Mouse (Mus musculus) stomach, embryonic 15.5 days (tissue): ENCODE data around the gene Ptn. TPM values are rescaled to one million over a fixed set of nuclear protein-coding genes. Genes with fewer than 3 reads are reported as not detected.

Experiments
- ATAC-seq: fragments of 200-750 bp; cut with Nextera tagmentation; 2 replicates; pipeline ENCODE4 v1.8.0; 2017; ENCODE audit warnings: low read depth, moderate number of reproducible peaks, moderate TSS enrichment; ENCODE audit not compliant: insufficient read depth, low FRiP score
- H3K27ac ChIP-seq: fragments of 300-500 bp; sonication (generic); 2 replicates; pipeline ENCODE4 v1.5.1; 2015; ENCODE audit warnings: mild to moderate bottlenecking, inconsistent platforms
- H3K27me3 ChIP-seq: fragments of 300-500 bp; sonication (generic); replicated peaks from 2 replicates; pipeline ENCODE4 v1.6.1; 2015; ENCODE audit warnings: inconsistent platforms
- H3K36me3 ChIP-seq: fragments of 300-500 bp; sonication (generic); 2 replicates; pipeline ENCODE4 v1.6.1; 2015; ENCODE audit warnings: inconsistent platforms
- H3K4me1 ChIP-seq: fragments of 300-500 bp; sonication (generic); 2 replicates; pipeline ENCODE4 v1.6.1; 2015; ENCODE audit warnings: inconsistent platforms
- H3K4me2 ChIP-seq: fragments of 300-500 bp; sonication (generic); 2 replicates; pipeline ENCODE4 v1.6.1; 2015; ENCODE audit warnings: mild to moderate bottlenecking, inconsistent platforms
- H3K4me3 ChIP-seq: fragments of 300-500 bp; sonication (generic); replicated peaks from 2 replicates; pipeline ENCODE4 v1.5.1; 2015; ENCODE audit warnings: inconsistent platforms
- H3K9ac ChIP-seq: fragments of 300-500 bp; sonication (generic); 2 replicates; pipeline ENCODE4 v1.6.1; 2015; ENCODE audit warnings: inconsistent platforms
- H3K9me3 ChIP-seq: fragments of 300-500 bp; sonication (generic); 2 replicates; pipeline ENCODE4 v1.6.1; 2016; ENCODE audit warnings: inconsistent platforms
- WGBS: fragments of 180-500 bp; shearing (Covaris S2); methylation state at CpG from one replicate; pipeline ENCODE4 v1.1.7; 2015; 5-methylcytosine and 5-hydroxymethylcytosine counted together
- polyA plus RNA-seq: library from polyadenylated mRNA; unstranded; fragments of >200 nt; fragmentation: Nextera tagmentation; extraction: Ambion mirVana; gene quantifications from 2 replicates; pipeline ENCODE4 v1.2.1, GENCODE M21; 2015

Gene Ptn
- polyA plus RNA-seq, 1 experiment from 2014 or later: 390 TPM

- H3K27me3 ChIP-seq: no peaks in the 10 kb centered on the region
- no peak overlapping the region for H3K9ac ChIP-seq
- ATAC-seq: no peak
- WGBS: 82% methylated on average over 3 of the region's 3 CpGs
- no peaks in the 10 kb centered on the region for H3K36me3 ChIP-seq
- H3K27ac ChIP-seq: no peak overlapping the region
- H3K4me2 ChIP-seq: no peak overlapping the region
- H3K4me1 ChIP-seq: no peaks in the 10 kb centered on the region
- H3K9me3 ChIP-seq: no peaks in the 10 kb centered on the region
- H3K4me3 ChIP-seq: no peak overlapping the region
Measured at GRCm38 (mm10) chr6:36835351-36835750, 25.3 kb upstream of the Ptn start.

GRCm38 (mm10) chr6:36834695-36835265 is 24.8 kb upstream of the Ptn start:
- no peaks in the 10 kb centered on the region for H3K27me3 ChIP-seq
- H3K9me3 ChIP-seq: no peaks in the 10 kb centered on the region
- no peak for ATAC-seq
- H3K4me3 ChIP-seq: no peak overlapping the region
- H3K27ac ChIP-seq: no peak overlapping the region
- 77% methylated on average over 4 of the region's 4 CpGs for WGBS
- no peaks in the 10 kb centered on the region for H3K36me3 ChIP-seq
- H3K4me1 ChIP-seq: no peaks in the 10 kb centered on the region
- H3K4me2 ChIP-seq: no peak overlapping the region
- H3K9ac ChIP-seq: no peak overlapping the region

GRCm38 (mm10) chr6:36832681-36833080 is 22.7 kb upstream of the Ptn start:
- no peaks in the 10 kb centered on the region for H3K4me1 ChIP-seq
- H3K36me3 ChIP-seq: no peaks in the 10 kb centered on the region
- H3K9ac ChIP-seq: no peak overlapping the region
- H3K4me3 ChIP-seq: no peak overlapping the region
- no peak overlapping the region for H3K27ac ChIP-seq
- H3K4me2 ChIP-seq: no peak overlapping the region
- WGBS: 79% methylated on average over 4 of the region's 4 CpGs
- H3K27me3 ChIP-seq: no peaks in the 10 kb centered on the region
- H3K9me3 ChIP-seq: no peaks in the 10 kb centered on the region
- ATAC-seq: no peak

- Histone ChIP-seq H3K4me2 (no peak overlapping the region), H3K27me3 (no peaks in the 10 kb centered on the region), H3K4me3 (no peak overlapping the region), H3K36me3 (no peaks in the 10 kb centered on the region), H3K9ac (no peak overlapping the region), H3K27ac (no peak overlapping the region), H3K4me1 (no peaks in the 10 kb centered on the region), H3K9me3 (no peaks in the 10 kb centered on the region)
- ATAC-seq: no peak
- WGBS: 83% methylated on average over 2 of the region's 2 CpGs
Measured at GRCm38 (mm10) chr6:36832207-36832606, 22.2 kb upstream of the Ptn start.

- Histone ChIP-seq H3K27ac (no peak overlapping the region), H3K4me3 (no peak overlapping the region), H3K9ac (no peak overlapping the region), H3K4me2 (no peak overlapping the region), H3K4me1 (no peaks in the 10 kb centered on the region), H3K9me3 (no peaks in the 10 kb centered on the region), H3K36me3 (no peaks in the 10 kb centered on the region), H3K27me3 (no peaks in the 10 kb centered on the region)
- no peak for ATAC-seq
- 74% methylated on average over 9 of the region's 9 CpGs for WGBS
Measured at GRCm38 (mm10) chr6:36830371-36830925, 20.4 kb upstream of the Ptn start.

- Histone ChIP-seq H3K27ac (peak overlapping the region; percentile 82), H3K9me3 (no peaks in the 10 kb centered on the region), H3K4me3 (no peak overlapping the region), H3K4me1 (peaks cover 4% of the 10 kb centered on the region; the same call in 1 of the 2 replicates), H3K4me2 (peak overlapping the region; percentile 3; the same call in 1 of the 2 replicates), H3K27me3 (no peaks in the 10 kb centered on the region), H3K36me3 (no peaks in the 10 kb centered on the region), H3K9ac (no peak overlapping the region)
- ATAC-seq: peak; percentile 18; the same call in 1 of the 2 replicates
Measured at GRCm38 (mm10) chr6:36819784-36820050, 9.7 kb upstream of the Ptn start.

GRCm38 (mm10) chr6:36819019-36819783 is 9.2 kb upstream of the Ptn start:
- H3K4me2 ChIP-seq: peak overlapping the region; percentile 3; the same call in 1 of the 2 replicates
- 11% methylated on average over 8 of the region's 8 CpGs for WGBS
- H3K9me3 ChIP-seq: no peaks in the 10 kb centered on the region
- no peaks in the 10 kb centered on the region for H3K27me3 ChIP-seq
- H3K4me3 ChIP-seq: no peak overlapping the region
- H3K9ac ChIP-seq: no peak overlapping the region
- peak overlapping the region; percentile 82 for H3K27ac ChIP-seq
- peaks cover 4% of the 10 kb centered on the region; the same call in 1 of the 2 replicates for H3K4me1 ChIP-seq
- no peaks in the 10 kb centered on the region for H3K36me3 ChIP-seq
- peak; percentile 96 for ATAC-seq

- Histone ChIP-seq H3K4me1 (peaks cover 4% of the 10 kb centered on the region; the same call in 1 of the 2 replicates), H3K9ac (no peak overlapping the region), H3K4me2 (peak overlapping the region; percentile 3; the same call in 1 of the 2 replicates), H3K9me3 (no peaks in the 10 kb centered on the region), H3K36me3 (no peaks in the 10 kb centered on the region), H3K27ac (peak overlapping the region; percentile 82), H3K27me3 (no peaks in the 10 kb centered on the region), H3K4me3 (no peak overlapping the region)
- WGBS: 27% methylated on average over 4 of the region's 4 CpGs
- peak; percentile 43 for ATAC-seq
Measured at GRCm38 (mm10) chr6:36818281-36819018, 8.4 kb upstream of the Ptn start.

GRCm38 (mm10) chr6:36816666-36817065 is 6.6 kb upstream of the Ptn start:
- Histone ChIP-seq H3K4me2 (no peak overlapping the region), H3K4me3 (no peak overlapping the region), H3K27ac (no peak overlapping the region), H3K4me1 (peaks cover 4% of the 10 kb centered on the region; the same call in 1 of the 2 replicates), H3K27me3 (no peaks in the 10 kb centered on the region), H3K36me3 (no peaks in the 10 kb centered on the region), H3K9ac (no peak overlapping the region), H3K9me3 (no peaks in the 10 kb centered on the region)
- no peak for ATAC-seq
- 90% methylated on average over 3 of the region's 3 CpGs for WGBS

GRCm38 (mm10) chr6:36815992-36816391 is 6.0 kb upstream of the Ptn start:
- no peak for ATAC-seq
- H3K36me3 ChIP-seq: no peaks in the 10 kb centered on the region
- H3K4me2 ChIP-seq: no peak overlapping the region
- no peak overlapping the region for H3K9ac ChIP-seq
- H3K27ac ChIP-seq: no peak overlapping the region
- no peak overlapping the region for H3K4me3 ChIP-seq
- H3K4me1 ChIP-seq: peaks cover 4% of the 10 kb centered on the region; the same call in 1 of the 2 replicates
- 68% methylated on average over 2 of the region's 2 CpGs for WGBS
- no peaks in the 10 kb centered on the region for H3K9me3 ChIP-seq
- H3K27me3 ChIP-seq: no peaks in the 10 kb centered on the region

- H3K4me1 ChIP-seq: no peaks in the 10 kb centered on the region; the same call in 1 of the 2 replicates
- ATAC-seq: no peak
- no peaks in the 10 kb centered on the region for H3K36me3 ChIP-seq
- H3K9me3 ChIP-seq: no peaks in the 10 kb centered on the region
- no peak overlapping the region for H3K9ac ChIP-seq
- no peak overlapping the region for H3K27ac ChIP-seq
- H3K27me3 ChIP-seq: no peaks in the 10 kb centered on the region
- WGBS: 37% methylated on average over 7 of the region's 7 CpGs
- H3K4me2 ChIP-seq: no peak overlapping the region
- H3K4me3 ChIP-seq: no peak overlapping the region
Measured at GRCm38 (mm10) chr6:36812666-36813515, 2.9 kb upstream of the Ptn start.
